Mouse (Mus musculus) CD4-positive helper T cell, adult 2 months (primary cell): Measurements from ENCODE around the gene Adipor2.
A peak's percentile ranks its signal among the peaks of the same experiment; 100 is the strongest.

Source experiments
- DNase-seq: peaks from one replicate; pipeline ENCODE4 v3.0.0-alpha.2; 2012; ENCODE audit warnings: low read depth, missing footprints, low spot score

Adipor2 gene

GRCm38 (mm10) chr6:119348234-119348633 is 69.3 kb downstream of the Adipor2 start:
- DNase-seq, result peak; percentile 64

GRCm38 (mm10) chr6:119347813-119348212 is 69.7 kb downstream of the Adipor2 start:
- DNase-seq, result no peak

- no peak for DNase-seq
These were observed 71.2 kb downstream of the Adipor2 start for GRCm38 (mm10) chr6:119346257-119346656.

GRCm38 (mm10) chr6:119341409-119341808 is 76.1 kb downstream of the Adipor2 start:
- no peak for DNase-seq

GRCm38 (mm10) chr6:119338121-119338912 is 79.2 kb downstream of the Adipor2 start:
- no peak for DNase-seq

- no peak for DNase-seq
These were observed 80.2 kb downstream of the Adipor2 start for GRCm38 (mm10) chr6:119337287-119337686.

GRCm38 (mm10) chr6:119336124-119336523 is 81.4 kb downstream of the Adipor2 start:
- peak; percentile 61 for DNase-seq

GRCm38 (mm10) chr6:119333831-119334230 is 83.7 kb downstream of the Adipor2 start:
- no peak for DNase-seq

- no peak for DNase-seq
These were observed 84.3 kb downstream of the Adipor2 start for GRCm38 (mm10) chr6:119333202-119333601.

- DNase-seq, result no peak
These were observed 85.4 kb downstream of the Adipor2 start for GRCm38 (mm10) chr6:119332111-119332510.

- DNase-seq, result no peak
These were observed 87.0 kb downstream of the Adipor2 start, which contains the start of gene Lrtm2 for GRCm38 (mm10) chr6:119330506-119330905. Gene Lrtm2 (minus strand): TSS chr6:119330766.

GRCm38 (mm10) chr6:119329936-119330335 is 87.6 kb downstream of the Adipor2 start:
- no peak for DNase-seq

- DNase-seq, result no peak
These were observed 88.2 kb downstream of the Adipor2 start for GRCm38 (mm10) chr6:119329215-119329714.

- DNase-seq, result no peak
These were observed 88.9 kb downstream of the Adipor2 start for GRCm38 (mm10) chr6:119328521-119329115.

- no peak for DNase-seq
These were observed 91.0 kb downstream of the Adipor2 start for GRCm38 (mm10) chr6:119326541-119326940.

- DNase-seq, result no peak
These were observed 91.5 kb downstream of the Adipor2 start for GRCm38 (mm10) chr6:119325978-119326377.

GRCm38 (mm10) chr6:119324776-119325175 is 92.7 kb downstream of the Adipor2 start:
- no peak for DNase-seq

- no peak for DNase-seq
These were observed 95.8 kb downstream of the Adipor2 start for GRCm38 (mm10) chr6:119321752-119322151.

GRCm38 (mm10) chr6:119320481-119320880 is 97.0 kb downstream of the Adipor2 start:
- DNase-seq, result no peak

- DNase-seq, result no peak
These were observed 98.1 kb downstream of the Adipor2 start for GRCm38 (mm10) chr6:119319358-119319757.

GRCm38 (mm10) chr6:119318732-119319131 is 98.8 kb downstream of the Adipor2 start:
- no peak for DNase-seq

- no peak for DNase-seq
These were observed 102.6 kb downstream of the Adipor2 start for GRCm38 (mm10) chr6:119314751-119315476.
